Mouse (Mus musculus): ENCODE results near the gene Vmn1r227.

Vmn1r227 gene

DNA sequence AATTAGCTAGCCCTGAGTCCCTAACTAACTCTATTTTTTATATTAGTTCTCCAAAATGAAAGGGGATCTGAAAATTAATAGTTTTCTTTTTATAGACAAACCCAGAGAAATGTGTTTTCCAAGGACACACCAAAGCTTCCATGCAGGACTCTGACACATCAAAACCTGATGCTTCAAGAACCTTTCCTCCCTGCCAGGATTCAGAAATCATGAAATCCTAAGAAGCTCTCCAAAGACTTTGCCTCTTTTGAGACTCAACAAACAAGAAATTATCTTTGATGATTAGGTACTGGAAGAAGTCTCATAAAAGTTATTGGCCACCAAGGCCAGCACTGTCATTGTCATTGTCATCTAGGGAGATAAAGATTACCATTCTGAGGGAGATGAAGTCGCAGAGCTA lies at the start of gene Vmn1r227:
Vmn1r227 (plus strand) TSS at position 301 of the 400 bp plus-strand sequence.
- DNase-seq (ENCODE audit: low read depth, low spot score), result no peak

DNA sequence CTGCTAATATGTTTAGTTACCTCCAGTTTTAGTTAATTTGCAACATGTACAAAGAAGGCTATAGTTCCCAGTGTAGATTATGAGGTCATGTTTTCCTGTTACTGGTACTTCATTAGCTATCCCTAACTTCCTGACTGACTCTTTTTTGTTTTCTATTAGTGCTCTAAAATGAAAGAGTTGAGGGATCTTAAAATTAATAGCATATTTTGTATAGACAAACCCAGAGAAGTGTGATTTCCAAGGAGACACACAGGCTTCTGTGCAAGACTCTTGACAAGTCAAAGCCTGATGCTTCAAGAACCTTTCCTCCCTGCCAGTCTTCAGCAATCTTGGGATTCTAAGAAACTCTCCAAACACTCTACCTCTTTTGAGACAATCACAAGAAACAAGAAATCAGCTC lies 47.1 kb upstream of the Vmn1r227 start, which contains the start of gene Vmn1r226:
Vmn1r226 (plus strand) TSS at position 301 of the 400 bp plus-strand sequence.
- DNase-seq (ENCODE audit: low read depth, low spot score), result no peak

DNA sequence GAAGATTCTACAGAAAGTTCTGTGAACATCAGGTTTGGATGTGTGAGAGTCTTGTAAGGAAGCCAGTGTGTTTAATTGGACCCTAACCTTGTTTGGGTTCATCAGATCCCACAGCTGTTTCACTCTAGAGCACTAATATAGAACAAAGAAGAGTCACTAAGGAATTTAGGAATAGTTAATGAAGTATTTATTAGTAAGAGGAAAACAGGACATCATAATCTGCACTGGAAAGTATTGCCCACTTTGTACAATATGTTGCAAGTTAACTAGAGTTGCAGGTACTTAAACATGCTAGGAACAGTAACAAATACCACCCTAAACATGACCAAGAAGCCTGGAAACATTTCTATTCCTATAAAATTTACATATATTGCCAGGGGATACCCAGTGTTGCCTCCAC lies 56.4 kb downstream of the Vmn1r227 start, which contains the start of gene Vmn1r228:
Vmn1r228 (minus strand) TSS at position 101 of the 400 bp plus-strand sequence.
- no peak for DNase-seq (ENCODE audit: low read depth, low spot score)

Data from forelimb bud, embryonic 11.5 days (tissue).